Mouse (Mus musculus) WW6 (cell line): Measurements from ENCODE around the gene Acyp1.
A peak's percentile ranks its signal among the peaks of the same experiment; 100 is the strongest.

Experiments
- DNase-seq: peaks from one replicate; pipeline ENCODE4 v3.0.0-alpha.2; 2013; ENCODE audit warnings: low read depth, low spot score

The Acyp1 gene

GRCm38 (mm10) chr12:85287809-85288485 lies at the start of gene Acyp1:
TSS of gene Acyp1 (minus strand) at chr12:85288438.
- DNase-seq: no peak

- no peak for DNase-seq
Observed at GRCm38 (mm10) chr12:85337567-85338311, 49.5 kb upstream of the Acyp1 start.

- DNase-seq: no peak
Observed at GRCm38 (mm10) chr12:85330153-85330552, 41.9 kb upstream of the Acyp1 start.

- DNase-seq: no peak
Observed at GRCm38 (mm10) chr12:85308651-85309050, 20.4 kb upstream of the Acyp1 start.

GRCm38 (mm10) chr12:85305247-85305892 lies 17.1 kb upstream of the Acyp1 start:
- DNase-seq: peak; percentile 62

- no peak for DNase-seq
Observed at GRCm38 (mm10) chr12:85304725-85305124, 16.5 kb upstream of the Acyp1 start.

GRCm38 (mm10) chr12:85303256-85303655 lies 15.0 kb upstream of the Acyp1 start:
- DNase-seq: no peak

- no peak for DNase-seq
Observed at GRCm38 (mm10) chr12:85298835-85299180, 10.6 kb upstream of the Acyp1 start.

GRCm38 (mm10) chr12:85298127-85298834 lies 10.0 kb upstream of the Acyp1 start:
- no peak for DNase-seq

GRCm38 (mm10) chr12:85297345-85297997 lies 9.2 kb upstream of the Acyp1 start:
- DNase-seq: no peak

GRCm38 (mm10) chr12:85296915-85297314 lies 8.7 kb upstream of the Acyp1 start:
- no peak for DNase-seq

GRCm38 (mm10) chr12:85295506-85295905 lies 7.3 kb upstream of the Acyp1 start:
- DNase-seq: no peak

- no peak for DNase-seq
Observed at GRCm38 (mm10) chr12:85292906-85293305, 4.7 kb upstream of the Acyp1 start.

GRCm38 (mm10) chr12:85292288-85292687 lies 4.0 kb upstream of the Acyp1 start:
- no peak for DNase-seq

- DNase-seq: no peak
Observed at GRCm38 (mm10) chr12:85291541-85291940, 3.3 kb upstream of the Acyp1 start.

- no peak for DNase-seq
Observed at GRCm38 (mm10) chr12:85290633-85291032, 2.4 kb upstream of the Acyp1 start.

- no peak for DNase-seq
Observed at GRCm38 (mm10) chr12:85289157-85290000, 1.1 kb upstream of the Acyp1 start.

- DNase-seq: peak; percentile 80
Observed at GRCm38 (mm10) chr12:85288486-85289156, 383 bp upstream of the Acyp1 start, which contains the start of gene Zc2hc1c. TSS of gene Zc2hc1c (plus strand) at chr12:85288591.

GRCm38 (mm10) chr12:85286941-85287340 lies 1.3 kb downstream of the Acyp1 start:
- no peak for DNase-seq

GRCm38 (mm10) chr12:85284996-85285395 lies 3.2 kb downstream of the Acyp1 start:
- DNase-seq: no peak
